Mouse (Mus musculus): Measurements from ENCODE around the gene Adprhl2.

DNA sequence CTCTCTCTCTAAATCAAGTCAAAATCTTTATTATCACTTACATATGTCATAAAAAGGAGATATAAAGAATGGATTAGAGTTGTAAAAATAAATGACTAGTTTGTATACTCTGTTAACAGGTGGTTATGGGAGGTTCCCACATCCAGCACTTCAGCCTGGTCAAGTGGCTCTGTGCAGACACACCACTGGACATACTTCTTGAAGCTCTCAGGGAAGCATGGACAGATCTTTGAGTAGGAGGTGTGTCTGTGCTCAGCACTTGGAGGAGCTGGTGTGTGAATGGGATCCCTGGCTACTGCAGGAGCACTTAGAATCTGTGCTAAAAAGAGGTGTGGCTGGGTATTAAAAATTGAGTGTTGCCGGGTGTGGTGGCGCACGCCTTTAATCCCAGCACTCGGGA lies 8.8 kb upstream of the Adprhl2 start:
- TF ChIP-seq POLR2A (IDR thresholded peaks at IDR 0.05; ENCODE audit: low read depth, low read length): no peak
- no peak for TF ChIP-seq CTCF (IDR thresholded peaks at IDR 0.05; ENCODE audit: extremely low read depth, insufficient read depth, insufficient read length, insufficient replicate concordance)
